Mouse (Mus musculus): Measurements from ENCODE around the gene Armh3. TPM values are rescaled to one million over a fixed set of nuclear protein-coding genes. Genes with fewer than 3 reads are reported as not detected.
"Not testable (repeated sequence)": the region's sequence is repeated elsewhere in the genome, so short reads cannot be mapped to it uniquely, and the experiment has no call there.

The Armh3 gene
- total RNA-seq, 1 experiment from 2014 or later, result 7.5 TPM

- no peak for ATAC-seq (replicated peaks; ENCODE audit: insufficient number of reproducible peaks, low FRiP score, low TSS enrichment, poor library complexity, severe bottlenecking)
These were observed 1.1 kb upstream of the Armh3 start for GRCm38 (mm10) chr19:45999378-45999777.

GRCm38 (mm10) chr19:45998694-45999217 lies 468 bp upstream of the Armh3 start:
- no peak for ATAC-seq (replicated peaks; ENCODE audit: insufficient number of reproducible peaks, low FRiP score, low TSS enrichment, poor library complexity, severe bottlenecking)

- no peak for ATAC-seq (replicated peaks; ENCODE audit: insufficient number of reproducible peaks, low FRiP score, low TSS enrichment, poor library complexity, severe bottlenecking)
These were observed 923 bp downstream of the Armh3 start for GRCm38 (mm10) chr19:45997365-45997764.

GRCm38 (mm10) chr19:45993981-45994737 lies 4.1 kb downstream of the Armh3 start:
- ATAC-seq (replicated peaks; ENCODE audit: insufficient number of reproducible peaks, low FRiP score, low TSS enrichment, poor library complexity, severe bottlenecking), result no peak

GRCm38 (mm10) chr19:45993441-45993840 lies 4.8 kb downstream of the Armh3 start:
- not testable (repeated sequence) for ATAC-seq (replicated peaks; ENCODE audit: insufficient number of reproducible peaks, low FRiP score, low TSS enrichment, poor library complexity, severe bottlenecking)

- ATAC-seq (replicated peaks; ENCODE audit: insufficient number of reproducible peaks, low FRiP score, low TSS enrichment, poor library complexity, severe bottlenecking), result no peak
These were observed 7.1 kb downstream of the Armh3 start for GRCm38 (mm10) chr19:45991171-45991570.

GRCm38 (mm10) chr19:45988238-45988637 lies 10.1 kb downstream of the Armh3 start:
- no peak for ATAC-seq (replicated peaks; ENCODE audit: insufficient number of reproducible peaks, low FRiP score, low TSS enrichment, poor library complexity, severe bottlenecking)

GRCm38 (mm10) chr19:45984379-45984778 lies 13.9 kb downstream of the Armh3 start:
- ATAC-seq (replicated peaks; ENCODE audit: insufficient number of reproducible peaks, low FRiP score, low TSS enrichment, poor library complexity, severe bottlenecking), result 0 out of 2 replicates have a peak, but pooled peaks have one; percentile 70

- ATAC-seq (replicated peaks; ENCODE audit: insufficient number of reproducible peaks, low FRiP score, low TSS enrichment, poor library complexity, severe bottlenecking), result no peak
These were observed 37.5 kb downstream of the Armh3 start for GRCm38 (mm10) chr19:45960770-45961169.

GRCm38 (mm10) chr19:45956736-45957135 lies 41.6 kb downstream of the Armh3 start:
- ATAC-seq (replicated peaks; ENCODE audit: insufficient number of reproducible peaks, low FRiP score, low TSS enrichment, poor library complexity, severe bottlenecking), result no peak

GRCm38 (mm10) chr19:45953286-45953685 lies 45.0 kb downstream of the Armh3 start:
- no peak for ATAC-seq (replicated peaks; ENCODE audit: insufficient number of reproducible peaks, low FRiP score, low TSS enrichment, poor library complexity, severe bottlenecking)

GRCm38 (mm10) chr19:45949236-45949635 lies 49.1 kb downstream of the Armh3 start:
- no peak for ATAC-seq (replicated peaks; ENCODE audit: insufficient number of reproducible peaks, low FRiP score, low TSS enrichment, poor library complexity, severe bottlenecking)

- no peak for ATAC-seq (replicated peaks; ENCODE audit: insufficient number of reproducible peaks, low FRiP score, low TSS enrichment, poor library complexity, severe bottlenecking)
These were observed 50.5 kb downstream of the Armh3 start for GRCm38 (mm10) chr19:45947764-45948163.

GRCm38 (mm10) chr19:45947286-45947685 lies 51.0 kb downstream of the Armh3 start:
- no peak for ATAC-seq (replicated peaks; ENCODE audit: insufficient number of reproducible peaks, low FRiP score, low TSS enrichment, poor library complexity, severe bottlenecking)

GRCm38 (mm10) chr19:45946541-45946940 lies 51.7 kb downstream of the Armh3 start:
- no peak for ATAC-seq (replicated peaks; ENCODE audit: insufficient number of reproducible peaks, low FRiP score, low TSS enrichment, poor library complexity, severe bottlenecking)

- ATAC-seq (replicated peaks; ENCODE audit: insufficient number of reproducible peaks, low FRiP score, low TSS enrichment, poor library complexity, severe bottlenecking), result no peak
These were observed 52.3 kb downstream of the Armh3 start for GRCm38 (mm10) chr19:45945986-45946385.

GRCm38 (mm10) chr19:45943758-45944157 lies 54.5 kb downstream of the Armh3 start:
- no peak for ATAC-seq (replicated peaks; ENCODE audit: insufficient number of reproducible peaks, low FRiP score, low TSS enrichment, poor library complexity, severe bottlenecking)

GRCm38 (mm10) chr19:45938064-45938463 lies 60.2 kb downstream of the Armh3 start:
- no peak for ATAC-seq (replicated peaks; ENCODE audit: insufficient number of reproducible peaks, low FRiP score, low TSS enrichment, poor library complexity, severe bottlenecking)

- ATAC-seq (replicated peaks; ENCODE audit: insufficient number of reproducible peaks, low FRiP score, low TSS enrichment, poor library complexity, severe bottlenecking), result no peak
These were observed 60.8 kb downstream of the Armh3 start for GRCm38 (mm10) chr19:45937530-45937929.

GRCm38 (mm10) chr19:45927236-45927635 lies 71.1 kb downstream of the Armh3 start:
- no peak for ATAC-seq (replicated peaks; ENCODE audit: insufficient number of reproducible peaks, low FRiP score, low TSS enrichment, poor library complexity, severe bottlenecking)
